Mouse (Mus musculus) left cerebral cortex, adult 8-10 months (tissue): ENCODE measurements around the gene Hist2h2bb. TPM values are rescaled to one million over a fixed set of nuclear protein-coding genes. Genes with fewer than 3 reads are reported as not detected.
"Not testable (repeated sequence)": the region's sequence is repeated elsewhere in the genome, so short reads cannot be mapped to it uniquely, and the experiment has no call there.

Experiments
- DNase-seq, 2 experiments: peaks; one replicate each; pipeline ENCODE4 v3.0.0; 2022; ENCODE audit warnings: low spot score in 2 of 2
- total RNA-seq, 4 experiments: library from RNA; stranded (reverse); gene quantifications; 2 replicates each; pipeline ENCODE4 v1.2.4; 2022

The Hist2h2bb gene
- total RNA-seq, result 100 to 1,000 TPM; 160 to 229 (median 192) TPM

DNA sequence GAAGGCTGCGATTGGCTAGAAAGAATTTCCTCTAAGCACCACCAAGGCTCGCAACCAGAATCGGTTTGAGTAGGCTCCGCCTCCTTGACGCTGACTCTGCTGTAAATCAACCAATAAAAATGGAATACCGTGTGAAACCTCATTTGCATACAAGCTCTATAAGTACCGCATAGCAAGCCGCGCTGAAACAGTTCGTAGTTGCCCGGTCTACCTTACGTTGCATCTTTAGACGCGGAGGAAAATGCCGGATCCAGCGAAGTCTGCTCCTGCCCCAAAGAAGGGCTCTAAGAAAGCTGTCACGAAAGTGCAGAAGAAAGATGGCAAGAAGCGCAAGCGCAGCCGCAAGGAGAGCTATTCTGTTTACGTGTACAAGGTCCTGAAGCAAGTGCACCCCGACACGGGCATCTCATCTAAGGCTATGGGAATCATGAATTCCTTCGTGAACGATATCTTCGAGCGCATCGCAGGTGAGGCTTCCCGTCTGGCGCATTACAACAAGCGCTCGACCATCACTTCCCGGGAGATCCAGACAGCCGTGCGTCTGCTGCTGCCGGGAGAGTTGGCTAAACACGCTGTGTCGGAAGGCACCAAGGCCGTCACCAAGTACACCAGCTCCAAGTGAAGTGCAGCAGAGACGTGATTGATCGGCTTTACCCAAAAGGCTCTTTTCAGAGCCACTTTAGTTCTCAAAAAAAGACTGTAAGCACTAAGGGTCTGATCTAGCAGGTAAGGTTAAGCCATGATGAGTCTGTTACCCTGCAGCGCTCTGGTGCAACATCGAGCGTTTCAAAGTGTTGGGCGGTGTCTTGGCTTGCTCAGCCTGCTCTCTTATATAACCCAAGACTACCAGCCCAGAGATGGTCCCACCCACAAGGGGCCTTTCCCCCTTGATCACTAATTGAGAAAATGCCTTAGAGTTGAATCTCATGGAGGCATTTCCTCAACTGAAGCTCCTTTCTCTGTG, at the start of gene Hist2h2bb:
TSS of gene Hist2h2bb (plus strand) at position 242 of the 964 bp plus-strand sequence.
- DNase-seq, result peak; percentile 96 to 97

DNA sequence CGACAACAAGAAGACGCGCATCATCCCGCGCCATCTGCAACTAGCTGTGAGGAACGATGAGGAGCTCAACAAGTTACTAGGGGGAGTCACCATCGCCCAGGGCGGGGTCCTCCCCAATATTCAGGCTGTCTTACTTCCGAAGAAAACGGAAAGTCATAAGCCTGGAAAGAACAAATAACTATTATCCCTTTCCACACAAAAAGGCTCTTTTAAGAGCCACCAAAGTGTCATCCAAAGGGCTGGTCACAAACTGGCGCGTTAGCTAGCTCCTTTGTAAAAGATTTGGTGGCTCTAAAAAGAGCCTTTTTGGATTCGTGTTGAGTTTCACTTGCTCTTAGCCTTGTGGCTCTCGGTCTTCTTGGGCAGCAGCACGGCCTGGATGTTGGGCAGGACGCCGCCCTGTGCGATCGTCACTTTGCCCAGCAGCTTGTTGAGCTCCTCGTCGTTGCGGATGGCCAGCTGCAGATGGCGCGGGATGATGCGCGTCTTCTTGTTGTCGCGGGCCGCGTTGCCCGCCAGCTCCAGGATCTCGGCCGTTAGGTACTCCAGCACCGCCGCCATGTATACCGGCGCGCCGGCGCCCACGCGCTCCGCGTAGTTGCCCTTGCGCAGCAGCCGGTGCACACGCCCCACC, 49.3 kb upstream of the Hist2h2bb start:
- not testable (repeated sequence) for DNase-seq

DNA sequence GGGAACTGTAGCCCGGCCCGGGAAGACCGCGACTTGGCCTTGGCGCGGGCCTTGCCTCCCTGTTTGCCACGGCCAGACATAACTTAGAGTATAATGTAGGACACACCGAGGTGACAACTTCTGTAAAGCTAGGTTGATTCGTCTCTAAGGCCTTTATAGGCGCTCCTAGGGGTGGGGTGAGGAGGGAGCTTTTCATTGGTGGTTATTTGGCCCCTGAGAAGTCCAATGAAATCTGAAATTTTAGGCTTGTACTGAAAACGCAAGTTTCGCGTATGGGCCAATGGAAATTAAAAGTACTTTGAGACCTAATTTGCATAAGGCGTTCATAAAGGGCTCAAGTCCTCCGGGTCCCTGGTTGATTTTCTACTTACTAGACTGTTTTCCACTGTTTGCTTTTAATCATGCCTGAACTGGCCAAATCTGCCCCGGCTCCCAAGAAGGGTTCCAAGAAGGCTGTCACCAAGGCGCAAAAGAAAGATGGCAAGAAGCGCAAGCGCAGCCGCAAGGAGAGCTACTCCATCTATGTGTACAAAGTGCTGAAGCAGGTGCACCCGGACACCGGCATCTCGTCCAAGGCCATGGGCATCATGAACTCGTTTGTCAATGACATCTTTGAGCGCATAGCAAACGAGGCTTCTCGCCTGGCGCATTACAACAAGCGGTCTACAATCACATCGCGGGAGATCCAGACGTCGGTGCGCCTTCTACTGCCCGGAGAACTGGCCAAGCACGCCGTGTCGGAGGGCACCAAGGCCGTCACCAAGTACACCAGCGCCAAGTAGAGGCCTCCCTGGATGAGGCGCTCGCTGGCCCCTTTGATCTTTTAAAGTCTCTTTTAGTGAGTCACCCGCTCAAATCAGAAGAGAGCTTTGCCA, 48.5 kb upstream of the Hist2h2bb start, which contains the start of the genes Hist2h2ac and Hist2h2be:
TSS of gene Hist2h2ac (minus strand) at position 116 of the 875 bp plus-strand sequence.
TSS of gene Hist2h2be (plus strand) at position 355 of the 875 bp plus-strand sequence.
- DNase-seq, result peak; percentile 86 to 87

DNA sequence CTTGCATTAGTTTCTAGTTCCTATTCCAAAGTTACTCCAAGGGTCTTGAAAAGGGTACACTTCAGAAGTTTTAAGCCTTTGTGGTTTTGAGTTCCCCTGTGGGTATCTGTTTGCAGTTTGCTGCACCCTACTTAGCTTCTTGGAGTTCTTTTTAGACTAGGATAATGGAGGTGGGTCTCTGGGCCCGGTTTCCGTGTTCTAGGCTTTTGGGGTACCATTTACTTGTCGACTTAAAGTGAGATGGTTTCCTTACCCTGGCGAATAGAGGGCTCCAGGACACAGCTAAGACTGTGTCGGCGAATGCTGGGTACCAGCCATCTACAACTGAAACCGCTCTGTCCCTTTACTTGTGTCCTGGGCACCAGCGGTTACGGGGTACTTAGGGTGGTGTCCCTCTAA, 47.9 kb upstream of the Hist2h2bb start:
- DNase-seq, result no peak

DNA sequence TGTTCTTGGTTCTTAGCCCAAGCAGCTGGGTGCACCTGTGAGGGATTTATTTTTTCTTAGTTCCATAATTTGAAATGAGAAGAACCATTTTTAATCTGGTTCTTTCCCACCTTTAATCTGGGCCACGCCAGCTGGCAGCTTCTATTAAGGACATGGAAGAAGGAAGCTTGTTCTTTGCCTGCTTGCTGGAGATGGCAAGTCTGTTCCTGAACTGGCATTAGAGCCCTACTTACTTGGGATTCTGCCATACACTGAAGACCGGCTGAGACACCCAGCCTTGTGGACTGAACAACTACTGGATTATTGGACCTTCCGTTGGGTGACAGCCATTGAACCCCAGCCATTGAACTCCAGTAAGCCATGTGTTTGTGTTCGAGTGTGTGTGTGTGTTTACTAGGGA, 46.8 kb upstream of the Hist2h2bb start:
- no peak for DNase-seq

DNA sequence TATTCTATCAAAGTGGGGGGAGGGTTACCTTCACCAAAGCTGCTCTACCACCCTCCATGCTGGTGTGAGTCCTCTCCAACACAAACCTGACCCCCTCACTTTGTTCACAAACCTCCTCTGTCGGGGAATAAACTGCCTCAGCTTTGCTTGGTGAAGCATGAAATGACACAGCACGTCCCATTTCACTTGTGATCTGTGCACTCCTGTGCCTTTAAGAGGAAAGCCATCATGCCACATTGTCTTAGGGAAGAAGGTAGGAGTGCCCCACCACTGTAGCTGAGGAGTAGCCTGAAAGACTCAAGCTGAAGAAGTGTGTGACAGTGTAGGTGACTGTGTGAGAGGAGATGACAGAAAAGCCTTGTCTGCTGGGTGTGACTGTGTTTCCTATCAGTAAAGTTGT, 44.1 kb upstream of the Hist2h2bb start:
- DNase-seq, result no peak

DNA sequence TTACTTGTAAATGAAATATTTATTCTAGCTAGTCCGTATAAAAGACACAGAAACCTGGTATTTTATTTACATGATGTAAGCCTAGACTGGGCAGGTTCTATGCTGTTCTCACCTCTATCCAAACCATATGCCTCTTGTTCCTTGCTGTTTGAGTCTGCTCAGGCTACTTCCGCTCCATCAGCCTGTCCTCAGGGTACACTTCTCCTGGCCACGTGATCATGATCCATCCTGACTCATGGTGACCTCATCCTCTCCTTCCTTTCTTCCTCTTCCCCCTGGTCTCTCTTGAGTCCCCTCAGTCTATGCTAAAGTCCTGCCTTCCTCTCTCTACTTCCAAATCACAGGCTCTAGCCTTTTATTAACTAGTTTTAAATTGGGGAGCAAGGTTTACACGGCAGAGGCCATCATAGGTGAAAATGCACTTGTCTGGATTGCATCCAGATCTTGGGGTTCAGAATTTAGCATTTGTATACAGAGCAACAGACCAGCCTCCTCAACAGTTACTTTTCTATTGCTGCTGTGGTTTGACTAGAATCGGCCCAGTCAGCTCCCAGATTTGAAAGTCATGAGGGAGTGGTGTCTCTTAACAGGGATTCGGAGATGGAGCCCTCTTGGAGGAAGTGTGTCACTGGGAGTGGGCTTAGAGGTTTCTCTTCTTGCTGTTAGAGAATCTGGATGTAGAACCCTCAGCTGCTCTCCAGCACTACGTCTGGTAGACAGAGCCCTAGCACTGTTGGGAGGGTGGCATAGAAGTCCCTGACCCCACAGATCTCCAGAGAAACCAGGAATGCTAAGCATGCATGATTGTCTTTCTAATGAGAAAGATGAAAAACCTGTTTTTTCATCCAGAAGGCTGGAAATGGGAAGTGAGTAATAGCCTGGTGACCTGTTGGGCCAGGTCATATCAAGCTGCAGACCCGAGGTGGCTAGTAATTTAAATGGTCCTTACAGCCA, 42.6 kb upstream of the Hist2h2bb start:
- no peak for DNase-seq

DNA sequence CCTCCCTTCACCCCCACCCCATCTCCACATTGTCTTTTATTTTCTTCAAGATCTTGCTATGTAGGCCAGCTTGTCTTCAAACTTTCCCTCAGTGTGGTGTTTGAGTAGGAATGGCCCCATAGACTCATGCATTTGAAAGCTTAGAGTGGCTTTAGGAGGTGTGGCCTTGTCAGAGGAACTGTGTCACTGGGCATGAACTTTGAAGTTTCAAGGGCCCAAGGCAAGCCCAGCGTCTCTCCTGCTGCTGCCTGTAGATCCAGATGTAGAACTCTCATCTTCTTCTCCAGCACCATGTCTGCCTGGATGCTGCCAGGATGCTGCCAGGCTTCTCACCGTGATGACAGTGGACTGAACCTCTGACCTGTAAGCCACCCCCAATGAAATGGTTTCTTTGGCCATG, 40.7 kb upstream of the Hist2h2bb start:
- DNase-seq, result no peak

DNA sequence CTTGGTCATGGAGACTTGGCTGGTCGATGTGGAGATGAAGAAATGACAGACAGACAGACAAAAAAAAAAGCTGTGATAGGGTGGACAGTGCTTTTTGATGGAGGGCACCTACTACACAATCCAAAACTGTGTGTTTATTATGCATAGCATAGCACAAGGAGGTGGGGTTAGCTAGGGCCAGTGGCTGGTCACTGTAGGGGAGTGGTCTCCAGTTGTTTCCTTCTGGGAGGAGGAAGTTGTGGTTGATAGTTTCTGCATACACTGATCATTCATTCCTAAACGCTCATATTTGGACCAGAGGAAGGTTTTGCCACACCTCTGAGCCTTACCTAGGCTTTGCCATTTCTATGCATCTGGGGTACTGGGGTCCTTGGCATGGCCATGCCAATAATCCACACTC, 39.1 kb upstream of the Hist2h2bb start:
- DNase-seq, result no peak

DNA sequence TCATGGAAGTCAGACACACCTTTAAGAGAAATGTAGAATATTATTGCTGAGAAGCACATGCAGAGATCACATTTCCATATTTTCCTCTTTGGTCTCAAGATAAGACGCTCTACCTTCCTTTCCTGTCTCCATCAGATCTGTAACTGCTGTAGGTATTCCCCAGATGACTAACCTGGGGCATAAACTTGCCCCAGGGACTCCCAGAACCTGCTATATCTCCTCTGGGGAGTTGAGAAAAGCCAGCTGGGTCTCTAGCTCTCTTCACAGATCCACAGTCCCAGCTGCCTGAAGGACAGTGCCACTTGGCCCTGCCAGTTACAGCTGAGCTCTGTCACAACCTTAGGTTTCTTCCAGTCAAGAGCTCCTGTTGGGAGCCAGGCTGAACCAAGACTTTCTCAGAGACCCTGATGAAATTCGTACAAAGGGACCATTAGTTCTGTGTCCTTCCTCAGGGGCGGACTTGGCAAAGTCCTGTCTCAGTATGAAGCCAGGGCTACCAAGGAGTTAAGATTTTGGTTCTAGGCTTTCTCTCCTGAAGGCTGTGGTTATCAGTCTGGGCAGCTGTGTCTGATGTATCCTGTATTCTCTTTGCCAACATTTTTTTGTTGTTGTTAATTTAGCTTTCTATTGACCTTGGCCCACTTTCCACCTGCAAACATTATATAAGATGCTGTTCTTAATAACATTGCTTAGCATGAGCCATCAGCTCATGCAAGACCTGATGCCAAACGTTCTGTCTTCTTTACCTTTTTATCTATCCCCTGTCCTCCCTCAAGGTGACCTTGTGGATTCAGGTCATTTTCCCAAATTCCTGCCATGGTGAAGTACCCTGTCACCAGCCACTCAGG, 38.4 kb upstream of the Hist2h2bb start:
- DNase-seq, result no peak

DNA sequence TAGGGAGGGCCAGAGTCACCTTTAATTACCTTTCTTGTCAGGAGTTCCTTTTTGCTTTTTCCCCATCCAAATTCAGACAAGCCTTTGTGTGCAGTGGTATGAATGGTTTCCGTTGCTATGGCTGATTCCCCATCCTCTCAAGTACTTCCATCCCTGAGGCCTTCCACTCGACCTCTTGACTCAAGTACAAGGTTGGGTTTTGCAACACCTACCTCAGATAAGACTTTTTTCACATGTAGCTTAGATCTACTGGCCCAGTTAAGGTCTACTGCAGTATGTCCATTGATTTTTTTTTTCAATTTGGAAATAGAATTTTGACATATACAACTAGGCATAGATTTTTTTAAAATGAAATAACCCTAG, 37.8 kb upstream of the Hist2h2bb start:
- DNase-seq, result no peak

DNA sequence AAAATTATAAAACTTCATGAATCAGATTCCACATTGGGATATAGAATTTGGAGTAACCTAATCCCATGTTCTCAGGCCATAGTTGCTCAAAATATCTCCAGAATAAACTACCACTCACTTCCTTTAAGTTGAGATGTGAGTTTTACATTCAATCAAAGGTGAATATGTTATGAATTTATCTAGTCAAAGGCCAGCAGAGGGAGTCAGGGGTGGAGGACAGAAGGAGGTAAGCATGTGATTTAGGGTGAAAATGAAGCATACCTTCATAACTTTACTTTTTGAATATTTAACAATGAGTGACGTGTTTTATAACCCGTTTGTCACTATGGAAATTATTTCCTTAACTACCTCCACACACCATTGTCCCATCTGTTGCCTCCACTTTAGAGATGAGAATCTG, 34.6 kb upstream of the Hist2h2bb start:
- DNase-seq, result no peak

DNA sequence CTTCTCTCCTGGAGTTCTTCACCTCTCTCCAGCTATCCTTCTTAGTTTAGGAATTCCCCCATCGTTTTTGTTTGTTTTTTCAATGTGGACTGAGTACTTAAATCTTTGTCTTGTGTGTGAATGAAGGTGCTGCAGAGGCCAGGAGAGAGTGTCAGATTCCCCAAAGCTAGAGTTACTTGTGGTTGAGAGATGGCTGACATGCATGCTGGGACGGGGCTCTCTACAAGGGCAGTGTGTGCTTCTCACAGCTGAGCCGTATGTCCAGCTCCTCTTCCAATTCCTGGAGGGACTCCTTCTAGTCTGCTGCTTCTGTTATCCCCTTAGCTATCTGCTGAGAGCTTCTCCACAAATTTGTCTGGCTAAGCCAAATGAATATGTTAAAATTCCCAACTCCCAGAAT, 33.7 kb upstream of the Hist2h2bb start:
- no peak for DNase-seq

DNA sequence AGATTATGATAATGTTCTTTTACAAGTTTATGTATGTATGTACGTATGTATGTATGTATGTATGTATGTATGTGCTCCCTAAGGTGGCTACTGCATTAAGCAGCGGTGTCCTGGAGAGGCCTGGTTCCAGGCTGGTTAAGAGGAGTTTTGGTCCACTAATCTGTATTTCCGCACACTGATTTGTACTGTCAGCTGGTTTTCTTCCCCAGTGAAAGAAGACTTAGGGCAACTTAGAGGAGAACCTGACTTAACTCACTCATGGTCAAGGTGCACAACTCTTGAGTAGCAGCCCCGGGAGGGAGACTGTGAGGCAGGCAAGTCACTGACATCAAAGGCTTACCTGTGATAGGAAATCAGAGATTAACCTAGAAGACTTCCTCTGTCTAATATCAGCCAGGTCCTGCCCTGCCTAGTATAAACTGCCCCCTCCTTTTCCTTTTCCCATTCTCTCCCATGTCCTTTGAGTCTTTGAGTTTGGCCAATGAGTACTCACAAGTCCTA, 32.7 kb upstream of the Hist2h2bb start:
- no peak for DNase-seq

DNA sequence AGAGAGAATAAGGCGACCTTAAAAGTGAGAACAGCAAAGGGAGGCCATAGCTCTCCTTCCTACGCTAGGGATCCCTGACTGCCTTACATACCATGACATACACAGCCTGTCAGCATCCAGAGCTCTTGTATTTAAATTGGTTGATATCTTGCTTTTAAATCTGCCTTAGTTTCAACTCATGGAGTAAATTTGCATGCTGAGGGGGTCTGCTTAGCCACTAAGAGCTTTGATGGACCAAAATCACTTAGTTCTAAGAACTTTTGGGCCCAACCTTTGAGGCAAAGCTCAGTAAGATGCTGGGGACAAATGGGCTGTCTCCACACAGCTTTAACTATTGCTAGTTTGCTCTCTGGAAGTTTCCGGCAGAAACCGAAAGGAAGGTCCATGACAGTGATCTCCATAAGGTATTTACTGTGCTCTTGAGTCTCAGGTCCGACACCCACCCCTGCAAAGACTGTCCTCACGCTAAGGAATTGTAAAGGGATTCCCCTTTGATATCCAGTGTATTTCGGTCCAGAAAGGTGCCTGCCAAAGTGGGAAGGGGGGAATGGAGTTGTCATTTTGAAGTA, 32.1 kb upstream of the Hist2h2bb start:
- no peak for DNase-seq

DNA sequence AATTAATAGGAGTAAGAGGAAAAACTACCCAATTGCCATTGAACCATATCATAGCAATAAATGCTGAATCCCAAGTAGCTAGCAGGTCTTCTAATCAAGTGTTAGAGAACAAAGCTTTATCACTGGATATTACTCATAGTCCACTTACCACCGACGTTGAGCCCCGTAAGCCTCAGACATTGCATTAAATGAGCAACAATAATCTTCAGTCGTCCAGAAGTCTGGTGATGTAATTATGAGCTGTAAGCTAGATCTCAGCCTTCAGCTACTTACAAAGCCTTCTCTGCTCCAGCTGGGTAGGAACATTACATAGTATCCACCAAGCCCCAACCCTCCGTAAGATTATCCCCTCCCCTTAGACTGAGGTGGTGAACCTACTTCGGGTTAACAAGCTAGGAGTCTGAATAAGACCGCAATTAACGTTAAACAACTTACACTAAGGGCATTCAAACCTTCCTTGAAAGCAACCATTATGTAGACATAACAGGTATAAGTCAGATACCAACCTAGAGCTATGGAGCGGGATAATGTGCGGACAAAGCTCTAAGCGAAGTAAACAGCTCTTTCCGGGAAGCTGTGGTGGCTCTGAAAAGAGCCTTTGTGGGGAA, 31.5 kb upstream of the Hist2h2bb start:
- DNase-seq, result no peak

DNA sequence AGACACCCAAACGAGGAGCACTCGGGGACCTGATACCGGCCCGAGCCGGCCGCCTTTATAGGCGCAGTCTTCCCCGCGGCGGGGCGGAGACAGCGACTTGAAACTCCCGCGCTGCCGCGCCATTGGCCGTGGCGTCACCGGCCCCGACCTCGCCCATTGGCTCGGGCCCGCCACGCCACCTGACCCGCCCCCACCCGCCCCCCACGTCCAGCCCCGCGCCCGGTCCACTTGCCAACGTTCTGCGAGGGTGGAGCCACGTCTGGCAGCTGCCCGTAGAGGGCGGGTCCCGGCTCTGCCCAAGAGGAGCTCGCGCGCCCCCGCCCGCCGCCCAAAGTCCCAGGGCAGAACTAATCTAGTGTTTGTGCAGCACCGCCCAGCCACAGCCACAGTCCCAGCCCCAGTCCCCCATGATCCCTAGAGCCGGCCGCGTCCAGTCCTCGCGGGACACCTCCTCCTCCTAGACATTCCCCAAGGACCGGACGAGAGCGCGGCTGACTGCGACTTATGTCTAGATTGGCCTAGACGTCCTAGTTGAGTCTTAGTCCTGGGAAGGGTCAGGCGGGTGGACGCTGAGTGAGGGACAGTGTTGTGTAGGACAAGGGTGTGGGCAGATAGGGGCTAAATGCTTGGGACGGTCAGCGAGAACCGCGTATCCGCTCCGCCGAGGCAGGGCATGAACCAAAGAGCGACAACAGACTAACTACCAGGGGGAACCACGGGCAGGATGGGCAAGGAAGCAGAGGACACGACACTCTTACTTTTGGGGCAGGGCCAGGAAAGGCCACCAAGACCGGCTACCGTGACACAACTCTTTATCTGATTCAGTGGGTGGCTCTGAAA, 30.4 kb upstream of the Hist2h2bb start, which contains the start of gene Hist2h3c2:
TSS of gene Hist2h3c2 (minus strand) at position 174 of the 840 bp plus-strand sequence.
- not testable (repeated sequence) for DNase-seq
